Mouse (Mus musculus): ENCODE data around the gene Prph. TPM values are rescaled to one million over a fixed set of nuclear protein-coding genes. Genes with fewer than 3 reads are reported as not detected.

Prph gene
- 68.8 and 298 TPM in 2 replicates for polyA plus RNA-seq (2014; fragmentation: Nextera tagmentation; extraction: Ambion mirVana)

GRCm38 (mm10) chr15:99055040-99055439 is at the start of gene Prph:
Prph (plus strand) TSS chr15:99055174.
- no peaks in the 10 kb centered on the region for H3K36me3 ChIP-seq (ENCODE audit: control insufficient read depth, insufficient read depth, low read length)
- H3K27me3 ChIP-seq (ENCODE audit: control insufficient read depth, insufficient read depth, low read length), result peaks cover 56% of the 10 kb centered on the region
- H3K9ac ChIP-seq (replicated peaks; ENCODE audit: low read depth, low read length), result peak within 1 kb of the TSS; percentile 42
- ATAC-seq (ENCODE audit: low read depth), result no peak
- peak within 1 kb of the TSS; percentile 16 for H3K27ac ChIP-seq (ENCODE audit: low read depth, low read length)
- H3K4me2 ChIP-seq (ENCODE audit: low read depth, low read length), result peak within 1 kb of the TSS; percentile 56
- H3K4me3 ChIP-seq (ENCODE audit: low read depth, low read length), result peak within 1 kb of the TSS; percentile 31
- peaks cover 8% of the 10 kb centered on the region for H3K4me1 ChIP-seq (ENCODE audit: control insufficient read depth, insufficient read depth, low read length)
- H3K9me3 ChIP-seq (ENCODE audit: control insufficient read depth, low read length), result no peaks in the 10 kb centered on the region
- WGBS, result under 1% methylated on average over 29 of the region's 30 CpGs

- no peak for ATAC-seq (ENCODE audit: low read depth)
- Histone ChIP-seq H3K27ac (ENCODE audit: low read depth, low read length) (no peak overlapping the region), H3K4me1 (ENCODE audit: control insufficient read depth, insufficient read depth, low read length) (no peaks in the 10 kb centered on the region), H3K4me3 (ENCODE audit: low read depth, low read length) (no peak overlapping the region), H3K4me2 (ENCODE audit: low read depth, low read length) (no peak overlapping the region), H3K9ac (replicated peaks; ENCODE audit: low read depth, low read length) (no peak overlapping the region), H3K9me3 (ENCODE audit: control insufficient read depth, low read length) (no peaks in the 10 kb centered on the region), H3K27me3 (ENCODE audit: control insufficient read depth, insufficient read depth, low read length) (no peaks in the 10 kb centered on the region), H3K36me3 (ENCODE audit: control insufficient read depth, insufficient read depth, low read length) (no peaks in the 10 kb centered on the region)
- 59% methylated on average over 6 of the region's 6 CpGs for WGBS
These were observed 46.2 kb upstream of the Prph start for GRCm38 (mm10) chr15:99008801-99009241.

- Histone ChIP-seq H3K4me2 (ENCODE audit: low read depth, low read length) (no peak overlapping the region), H3K27me3 (ENCODE audit: control insufficient read depth, insufficient read depth, low read length) (no peaks in the 10 kb centered on the region), H3K4me1 (ENCODE audit: control insufficient read depth, insufficient read depth, low read length) (no peaks in the 10 kb centered on the region), H3K4me3 (ENCODE audit: low read depth, low read length) (no peak overlapping the region), H3K9ac (replicated peaks; ENCODE audit: low read depth, low read length) (no peak overlapping the region), H3K9me3 (ENCODE audit: control insufficient read depth, low read length) (no peaks in the 10 kb centered on the region), H3K36me3 (ENCODE audit: control insufficient read depth, insufficient read depth, low read length) (no peaks in the 10 kb centered on the region), H3K27ac (ENCODE audit: low read depth, low read length) (no peak overlapping the region)
- 77% methylated on average over 2 of the region's 2 CpGs for WGBS
- ATAC-seq (ENCODE audit: low read depth), result no peak
These were observed 44.1 kb upstream of the Prph start for GRCm38 (mm10) chr15:99010896-99011295.

- Histone ChIP-seq H3K9me3 (ENCODE audit: control insufficient read depth, low read length) (no peaks in the 10 kb centered on the region), H3K4me1 (ENCODE audit: control insufficient read depth, insufficient read depth, low read length) (no peaks in the 10 kb centered on the region), H3K36me3 (ENCODE audit: control insufficient read depth, insufficient read depth, low read length) (no peaks in the 10 kb centered on the region), H3K27ac (ENCODE audit: low read depth, low read length) (no peak overlapping the region), H3K9ac (replicated peaks; ENCODE audit: low read depth, low read length) (no peak overlapping the region), H3K27me3 (ENCODE audit: control insufficient read depth, insufficient read depth, low read length) (no peaks in the 10 kb centered on the region), H3K4me2 (ENCODE audit: low read depth, low read length) (no peak overlapping the region), H3K4me3 (ENCODE audit: low read depth, low read length) (no peak overlapping the region)
- ATAC-seq (ENCODE audit: low read depth), result no peak
- 93% methylated on average over 3 of the region's 3 CpGs for WGBS
These were observed 43.0 kb upstream of the Prph start for GRCm38 (mm10) chr15:99011946-99012345.

GRCm38 (mm10) chr15:99014496-99015030 is 40.4 kb upstream of the Prph start:
- no peak for ATAC-seq (ENCODE audit: low read depth)

GRCm38 (mm10) chr15:99017355-99017761 is 37.6 kb upstream of the Prph start:
- Histone ChIP-seq H3K36me3 (ENCODE audit: control insufficient read depth, insufficient read depth, low read length) (no peaks in the 10 kb centered on the region), H3K9ac (replicated peaks; ENCODE audit: low read depth, low read length) (no peak overlapping the region), H3K4me1 (ENCODE audit: control insufficient read depth, insufficient read depth, low read length) (no peaks in the 10 kb centered on the region), H3K4me3 (ENCODE audit: low read depth, low read length) (no peak overlapping the region), H3K9me3 (ENCODE audit: control insufficient read depth, low read length) (no peaks in the 10 kb centered on the region), H3K27ac (ENCODE audit: low read depth, low read length) (peak overlapping the region; percentile 76), H3K27me3 (ENCODE audit: control insufficient read depth, insufficient read depth, low read length) (no peaks in the 10 kb centered on the region), H3K4me2 (ENCODE audit: low read depth, low read length) (no peak overlapping the region)
- no peak for ATAC-seq (ENCODE audit: low read depth)
- WGBS, result 83% methylated on average over 8 of the region's 8 CpGs

More at GRCm38 (mm10) chr15:99014496-99015030, 40.4 kb upstream of the Prph start:
- Histone ChIP-seq H3K4me2 (ENCODE audit: low read depth, low read length) (no peak overlapping the region), H3K36me3 (ENCODE audit: control insufficient read depth, insufficient read depth, low read length) (no peaks in the 10 kb centered on the region), H3K27ac (ENCODE audit: low read depth, low read length) (no peak overlapping the region), H3K4me1 (ENCODE audit: control insufficient read depth, insufficient read depth, low read length) (no peaks in the 10 kb centered on the region), H3K4me3 (ENCODE audit: low read depth, low read length) (no peak overlapping the region), H3K27me3 (ENCODE audit: control insufficient read depth, insufficient read depth, low read length) (no peaks in the 10 kb centered on the region), H3K9me3 (ENCODE audit: control insufficient read depth, low read length) (no peaks in the 10 kb centered on the region), H3K9ac (replicated peaks; ENCODE audit: low read depth, low read length) (no peak overlapping the region)
- WGBS, result 69% methylated on average over 9 of the region's 9 CpGs

GRCm38 (mm10) chr15:99017986-99018385 is 37.0 kb upstream of the Prph start:
- Histone ChIP-seq H3K4me2 (ENCODE audit: low read depth, low read length) (no peak overlapping the region), H3K4me1 (ENCODE audit: control insufficient read depth, insufficient read depth, low read length) (no peaks in the 10 kb centered on the region), H3K27me3 (ENCODE audit: control insufficient read depth, insufficient read depth, low read length) (no peaks in the 10 kb centered on the region), H3K4me3 (ENCODE audit: low read depth, low read length) (no peak overlapping the region), H3K9ac (replicated peaks; ENCODE audit: low read depth, low read length) (no peak overlapping the region), H3K36me3 (ENCODE audit: control insufficient read depth, insufficient read depth, low read length) (no peaks in the 10 kb centered on the region), H3K9me3 (ENCODE audit: control insufficient read depth, low read length) (no peaks in the 10 kb centered on the region), H3K27ac (ENCODE audit: low read depth, low read length) (peak overlapping the region; percentile 76)
- no peak for ATAC-seq (ENCODE audit: low read depth)
- 45% methylated on average over 9 of the region's 9 CpGs for WGBS

GRCm38 (mm10) chr15:99018630-99019029 is 36.3 kb upstream of the Prph start:
- H3K4me2 ChIP-seq (ENCODE audit: low read depth, low read length), result no peak overlapping the region
- 77% methylated on average over 4 of the region's 4 CpGs for WGBS

GRCm38 (mm10) chr15:99019436-99019835 is 35.5 kb upstream of the Prph start:
- Histone ChIP-seq H3K27me3 (ENCODE audit: control insufficient read depth, insufficient read depth, low read length) (no peaks in the 10 kb centered on the region), H3K9ac (replicated peaks; ENCODE audit: low read depth, low read length) (no peak overlapping the region), H3K4me2 (ENCODE audit: low read depth, low read length) (no peak overlapping the region), H3K27ac (ENCODE audit: low read depth, low read length) (no peak overlapping the region), H3K4me1 (ENCODE audit: control insufficient read depth, insufficient read depth, low read length) (no peaks in the 10 kb centered on the region), H3K9me3 (ENCODE audit: control insufficient read depth, low read length) (no peaks in the 10 kb centered on the region), H3K4me3 (ENCODE audit: low read depth, low read length) (no peak overlapping the region), H3K36me3 (ENCODE audit: control insufficient read depth, insufficient read depth, low read length) (no peaks in the 10 kb centered on the region)
- WGBS, result 56% methylated on average over 8 of the region's 8 CpGs
- ATAC-seq (ENCODE audit: low read depth), result no peak

More at GRCm38 (mm10) chr15:99018630-99019029, 36.3 kb upstream of the Prph start:
- ATAC-seq (ENCODE audit: low read depth), result no peak
- Histone ChIP-seq H3K4me3 (ENCODE audit: low read depth, low read length) (no peak overlapping the region), H3K9ac (replicated peaks; ENCODE audit: low read depth, low read length) (no peak overlapping the region), H3K4me1 (ENCODE audit: control insufficient read depth, insufficient read depth, low read length) (no peaks in the 10 kb centered on the region), H3K27me3 (ENCODE audit: control insufficient read depth, insufficient read depth, low read length) (no peaks in the 10 kb centered on the region), H3K36me3 (ENCODE audit: control insufficient read depth, insufficient read depth, low read length) (no peaks in the 10 kb centered on the region), H3K27ac (ENCODE audit: low read depth, low read length) (peak overlapping the region; percentile 6; the same call in 1 of the 2 replicates), H3K9me3 (ENCODE audit: control insufficient read depth, low read length) (no peaks in the 10 kb centered on the region)
